Mouse (Mus musculus): ENCODE data around the gene Rab13.
"Not testable (repeated sequence)": the region's sequence is repeated elsewhere in the genome, so short reads cannot be mapped to it uniquely, and the experiment has no call there.

Rab13 gene

DNA sequence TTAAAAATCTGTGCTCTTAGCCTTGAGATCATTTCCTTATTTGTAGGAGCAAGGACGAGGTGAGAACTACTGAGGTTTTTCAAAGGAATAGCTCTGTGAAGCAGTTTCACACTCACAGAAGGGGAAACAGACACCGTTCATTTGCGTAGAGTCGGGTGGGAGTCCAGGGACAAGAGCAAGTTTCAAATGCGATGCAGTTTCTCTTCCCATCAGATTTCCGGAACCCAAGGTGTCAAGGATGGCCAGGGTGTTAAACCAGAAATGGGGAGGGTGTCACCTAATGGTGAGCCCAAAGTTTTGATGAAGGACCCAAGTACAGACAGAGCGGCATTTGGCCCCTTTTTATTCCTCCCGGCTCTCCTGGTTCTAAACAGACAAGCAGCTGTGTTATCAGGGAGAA, 17.6 kb downstream of the Rab13 start:
- DNase-seq: no peak

DNA sequence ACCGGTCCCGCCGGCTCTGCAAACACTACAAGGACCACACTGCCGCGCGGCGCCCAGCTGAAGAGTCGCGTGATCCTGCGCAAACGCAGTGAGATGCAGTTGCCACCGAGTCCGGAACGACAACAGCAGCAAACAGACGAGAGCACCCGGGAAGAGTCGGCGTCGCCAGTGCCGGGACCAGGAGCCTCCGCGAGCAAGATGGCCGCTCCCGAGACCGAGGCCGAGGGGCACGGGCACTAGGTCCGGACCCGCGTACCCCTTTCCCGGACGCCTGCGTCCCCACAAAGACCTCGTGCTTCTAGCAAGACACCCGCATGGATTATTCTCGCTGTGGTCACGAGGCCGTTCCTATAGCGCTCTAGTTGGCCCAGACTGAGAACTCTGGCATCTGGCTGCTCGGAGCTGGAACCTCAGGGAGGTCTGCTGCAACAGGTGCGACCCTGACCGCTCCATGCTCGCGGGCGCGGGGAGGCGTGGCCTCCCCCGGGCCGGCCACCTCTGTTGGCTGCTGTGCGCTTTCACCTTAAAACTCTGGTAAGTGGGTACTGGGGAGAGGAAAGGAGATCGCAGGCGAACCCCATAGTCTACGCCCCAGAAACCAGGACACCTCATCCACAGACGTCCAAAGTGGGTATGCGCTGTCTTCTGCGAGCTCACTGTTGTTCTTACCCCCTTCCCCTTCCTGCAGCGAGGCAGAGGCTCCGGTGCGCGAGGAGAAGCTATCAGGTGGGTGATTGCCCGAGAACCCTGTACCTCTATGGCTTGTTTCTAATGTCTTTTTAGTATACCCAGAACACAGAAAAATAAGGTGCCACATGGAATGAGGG, 18.2 kb downstream of the Rab13 start, which contains the start of gene Jtb:
TSS of gene Jtb (plus strand) at position 91 of the 827 bp plus-strand sequence.
- peak; percentile 93 for DNase-seq

DNA sequence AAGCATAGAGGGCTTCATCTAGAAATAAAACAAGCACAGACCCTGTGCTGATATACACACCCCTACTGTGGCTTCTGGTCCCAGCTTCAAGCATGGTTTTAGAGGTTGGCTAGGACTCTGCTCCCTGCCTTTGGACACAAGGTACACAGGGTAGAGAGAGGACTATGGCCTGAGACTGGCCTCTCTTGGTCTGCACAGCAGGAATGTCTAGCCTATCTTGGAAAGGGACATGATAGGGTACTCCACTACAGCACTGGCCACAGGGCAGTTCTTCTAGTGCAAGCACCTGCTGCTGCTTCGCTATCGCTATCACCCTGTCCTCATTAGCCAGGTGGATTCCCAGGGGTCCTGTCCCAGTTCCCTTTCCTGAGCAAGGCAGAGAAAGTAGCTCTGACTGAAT, 27.8 kb downstream of the Rab13 start:
- DNase-seq: no peak

DNA sequence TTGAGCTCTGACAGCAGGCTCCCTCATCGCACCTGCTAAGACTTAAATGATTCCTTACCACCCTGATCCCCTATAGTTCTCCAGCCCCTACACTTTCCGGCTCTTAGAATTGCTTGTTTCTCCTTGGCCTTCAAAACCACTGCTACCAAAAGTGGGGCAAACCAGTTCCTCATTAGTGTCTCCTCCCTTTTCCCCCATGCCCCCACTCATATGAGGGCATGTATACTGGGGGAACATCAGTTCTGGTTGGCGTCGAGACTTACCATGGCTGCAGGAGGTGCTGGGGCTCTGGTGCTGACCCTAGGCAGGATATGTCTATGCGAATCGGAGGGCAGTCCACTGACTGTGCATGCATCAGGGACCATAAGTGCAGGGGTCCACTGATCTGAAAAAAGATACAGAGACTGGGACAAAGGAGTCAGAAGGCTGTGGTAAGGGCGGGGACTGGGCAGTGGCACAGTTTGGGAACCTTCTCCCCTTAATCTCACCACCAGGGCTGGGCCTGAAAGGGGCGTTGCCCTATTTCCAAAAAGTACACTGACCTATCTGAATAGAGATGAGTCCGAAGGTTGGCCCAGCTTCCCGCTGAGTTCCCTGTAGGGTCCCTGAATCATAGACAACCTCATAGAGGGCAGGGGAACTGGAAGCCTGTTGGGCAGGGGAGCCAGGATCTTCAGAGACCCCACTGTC, 28.3 kb downstream of the Rab13 start:
- no peak for DNase-seq

DNA sequence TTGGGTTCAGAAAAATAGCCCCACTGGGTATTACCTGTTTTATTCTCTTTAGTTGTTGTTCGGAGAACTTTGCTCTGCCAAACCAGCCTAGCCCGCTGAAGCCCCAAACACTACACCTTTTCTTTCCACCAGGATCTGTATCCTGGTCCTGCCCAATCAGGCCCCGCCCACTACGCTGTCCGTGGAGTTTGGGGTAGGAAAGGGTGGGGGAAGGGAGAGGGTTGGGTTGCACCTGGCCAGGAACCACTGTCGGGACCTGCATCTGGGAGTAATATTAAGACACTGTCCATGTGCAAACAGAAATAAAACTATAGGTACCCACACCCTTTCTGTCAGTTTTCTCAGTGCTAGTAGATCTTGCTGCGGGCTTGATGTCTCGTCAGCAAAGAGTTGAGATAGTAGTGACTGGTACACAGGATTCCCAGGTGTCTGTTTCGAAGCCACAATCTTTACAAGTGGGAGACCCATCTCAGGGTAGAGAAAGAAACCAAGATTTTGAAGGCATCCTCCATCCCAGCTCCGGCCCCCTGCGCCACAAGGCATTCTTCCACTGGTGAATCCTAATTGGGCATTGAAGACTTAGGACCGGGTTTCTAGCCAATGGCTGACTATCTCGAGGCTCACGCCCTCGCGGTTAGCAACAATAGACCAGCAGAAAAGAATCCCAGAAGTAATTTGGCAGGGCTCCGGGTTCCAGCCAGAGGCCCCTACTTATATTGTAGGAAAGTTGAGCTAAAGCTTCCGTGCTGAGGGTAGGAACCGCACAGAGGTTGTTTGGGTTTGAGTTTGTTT, 29.7 kb downstream of the Rab13 start, which contains the start of gene Creb3l4:
TSS of gene Creb3l4 (minus strand) at position 529 of the 792 bp plus-strand sequence.
- DNase-seq: peak; percentile 51

DNA sequence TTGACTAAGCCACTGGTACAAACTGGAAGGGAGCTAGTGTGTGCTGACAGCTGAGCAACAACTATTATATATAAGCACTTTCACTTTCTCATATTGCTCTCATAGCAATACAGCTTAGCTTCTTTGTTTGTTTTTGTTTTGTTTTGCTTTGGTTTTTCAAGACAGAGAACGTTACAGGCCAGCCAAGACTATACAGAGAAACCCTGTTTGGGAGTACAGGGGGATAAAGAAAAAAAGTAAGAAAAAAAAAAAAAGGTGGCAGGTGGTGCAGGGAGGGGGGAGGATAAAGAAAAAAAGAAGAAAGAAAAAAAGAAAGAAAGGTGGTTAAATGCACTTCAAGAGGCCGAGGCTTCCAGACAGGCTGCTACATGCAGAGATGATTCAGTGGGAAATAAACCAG, 31.9 kb downstream of the Rab13 start:
- no peak for DNase-seq

DNA sequence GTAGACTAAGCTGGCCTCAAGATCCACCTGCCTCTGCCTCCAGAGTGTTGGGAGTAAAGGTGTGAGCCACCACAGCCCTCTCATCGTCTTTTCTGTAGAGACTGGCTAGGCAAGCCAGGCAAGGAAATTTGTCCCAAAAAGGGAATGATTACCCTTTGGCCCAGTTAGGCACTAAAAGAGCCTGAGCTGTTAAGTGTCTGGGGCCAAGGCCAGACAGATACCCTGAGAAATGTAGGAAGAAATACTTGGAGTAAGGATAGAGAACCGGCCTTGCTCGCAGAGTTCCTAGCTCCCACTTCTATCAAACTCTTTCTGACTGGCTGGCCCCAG, 34.1 kb downstream of the Rab13 start:
- no peak for DNase-seq

DNA sequence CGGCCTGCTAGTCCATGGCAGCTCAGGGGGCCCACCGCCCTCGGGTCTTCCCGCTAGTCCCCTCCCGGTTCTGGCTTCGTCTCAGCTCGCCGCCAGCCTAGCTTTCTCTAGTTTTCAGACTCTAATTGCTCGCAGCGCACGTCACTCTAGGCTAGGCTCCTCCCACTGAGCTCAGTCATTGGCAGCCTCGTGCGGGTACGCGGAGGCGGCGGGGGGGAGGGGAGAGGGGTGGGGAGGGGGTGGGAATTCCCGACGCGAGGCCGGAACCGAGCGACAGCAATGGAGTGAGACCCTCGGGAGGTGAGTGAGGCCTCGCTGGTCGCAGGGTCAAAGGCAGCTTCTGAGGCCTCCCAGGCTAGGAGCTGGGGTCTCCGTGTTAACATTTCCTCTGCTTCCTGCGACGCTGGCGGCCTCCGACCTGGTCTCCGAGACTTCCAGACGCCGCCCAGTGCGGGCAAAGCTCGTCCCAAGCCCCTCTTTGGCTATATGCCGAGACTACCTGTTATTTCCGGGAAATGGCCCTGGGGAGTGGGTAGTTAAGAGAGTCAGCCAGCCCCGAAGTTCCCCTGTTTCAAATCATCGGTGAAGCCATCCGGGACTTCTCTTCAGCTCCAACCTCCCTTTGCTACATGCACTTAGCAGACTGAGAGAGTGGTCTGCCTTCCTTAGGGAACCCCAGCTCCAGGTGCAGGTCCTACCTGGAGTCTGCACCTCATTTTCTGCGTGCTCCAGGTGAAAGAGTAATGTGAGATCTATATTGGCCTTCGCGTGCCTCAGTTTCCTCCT, 34.7 kb downstream of the Rab13 start, which contains the start of gene Slc39a1:
TSS of gene Slc39a1 (plus strand) at position 213 of the 786 bp plus-strand sequence.
- peak; percentile 94 for DNase-seq

DNA sequence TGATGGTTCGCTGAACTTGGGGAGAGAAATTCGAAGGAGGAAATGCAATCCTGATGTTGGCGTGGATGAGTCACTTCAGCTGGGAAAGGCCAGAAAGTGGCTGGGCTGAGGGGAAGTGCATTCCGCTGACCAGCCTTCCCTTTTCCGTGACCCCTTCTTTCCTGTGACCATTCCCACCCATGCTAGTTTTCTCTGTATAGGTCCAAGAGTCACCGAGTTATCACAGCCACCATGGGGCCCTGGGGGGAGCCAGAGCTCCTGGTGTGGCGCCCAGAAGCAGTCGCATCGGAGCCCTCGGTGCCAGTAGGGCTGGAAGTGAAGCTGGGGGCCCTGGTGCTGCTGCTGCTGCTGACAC, 35.2 kb downstream of the Rab13 start:
- DNase-seq: peak; percentile 36

DNA sequence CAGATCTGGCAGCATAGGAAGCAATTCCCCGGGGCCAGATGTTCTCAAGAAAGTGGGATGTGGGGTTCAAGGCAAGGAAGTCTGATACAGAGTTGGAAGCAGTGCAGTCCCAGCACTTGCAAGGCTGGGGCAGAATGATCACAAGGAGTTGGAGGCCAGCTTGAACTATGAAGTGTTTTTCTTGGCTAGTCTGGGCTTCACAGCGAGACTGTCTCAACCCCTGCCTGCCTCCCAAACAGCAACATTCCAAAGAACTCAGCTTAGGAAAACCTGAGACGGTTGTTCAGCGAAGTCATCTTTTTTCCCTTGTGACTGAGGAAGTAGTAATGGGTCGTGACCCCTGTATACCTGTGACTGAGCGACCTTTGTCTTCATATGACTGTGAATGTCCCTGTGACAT, 37.3 kb downstream of the Rab13 start:
- no peak for DNase-seq

DNA sequence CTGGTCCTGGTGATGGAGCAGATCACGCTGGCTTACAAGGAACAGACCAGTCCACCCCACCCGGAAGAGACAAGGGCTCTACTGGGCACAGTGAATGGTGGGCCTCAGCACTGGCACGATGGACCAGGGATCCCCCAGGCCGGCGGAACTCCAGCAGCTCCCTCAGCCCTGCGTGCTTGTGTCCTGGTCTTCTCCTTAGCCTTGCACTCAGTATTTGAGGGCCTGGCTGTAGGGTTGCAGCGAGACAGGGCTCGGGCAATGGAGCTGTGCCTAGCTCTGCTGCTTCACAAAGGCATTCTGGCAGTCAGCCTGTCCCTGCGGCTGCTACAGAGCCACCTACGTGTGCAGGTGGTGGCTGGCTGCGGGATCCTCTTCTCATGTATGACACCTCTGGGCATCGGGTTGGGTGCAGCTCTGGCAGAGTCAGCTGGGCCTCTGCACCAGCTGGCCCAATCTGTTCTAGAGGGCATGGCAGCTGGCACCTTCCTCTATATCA, 38.3 kb downstream of the Rab13 start:
- not testable (repeated sequence) for DNase-seq

DNA sequence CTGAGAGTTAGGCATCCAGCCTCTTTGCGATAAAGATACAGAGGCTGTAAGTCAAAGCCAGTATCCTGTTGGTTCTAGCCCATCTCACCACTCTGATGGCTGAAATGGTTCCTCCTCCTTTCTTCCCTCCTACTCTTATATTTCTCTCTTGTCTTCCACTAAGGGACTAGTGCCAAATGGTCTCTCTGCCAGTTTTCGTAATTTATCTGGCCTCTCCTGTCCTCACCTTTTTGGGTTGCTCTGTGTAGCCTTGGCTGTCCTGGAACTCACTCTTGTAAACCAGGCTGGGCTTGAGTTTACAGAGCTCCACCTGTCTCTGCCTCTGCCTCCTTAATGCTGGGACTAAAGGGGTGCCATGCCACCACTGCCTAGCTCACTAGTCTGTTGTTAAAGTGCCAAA, 39.2 kb downstream of the Rab13 start:
- DNase-seq: not testable (repeated sequence)

DNA sequence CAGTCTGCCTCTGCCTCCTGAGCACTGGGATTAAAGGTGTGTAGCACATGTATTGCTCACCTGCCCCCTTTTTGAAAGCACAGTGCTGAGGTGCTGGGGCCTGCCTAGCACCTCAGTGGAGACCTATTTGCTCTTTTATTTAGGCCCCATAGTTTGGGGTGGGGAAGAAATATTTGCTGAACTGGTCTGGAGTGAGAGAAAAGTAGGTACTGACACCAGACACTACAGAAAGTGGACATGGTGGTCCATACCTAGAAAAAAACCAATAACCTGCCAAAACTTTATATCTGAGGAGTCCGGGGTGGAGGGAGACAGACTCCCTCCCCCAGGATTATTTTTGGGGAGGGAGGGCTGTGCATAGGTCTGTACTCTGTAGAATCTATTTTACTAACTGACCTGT, 39.7 kb downstream of the Rab13 start:
- not testable (repeated sequence) for DNase-seq

DNA sequence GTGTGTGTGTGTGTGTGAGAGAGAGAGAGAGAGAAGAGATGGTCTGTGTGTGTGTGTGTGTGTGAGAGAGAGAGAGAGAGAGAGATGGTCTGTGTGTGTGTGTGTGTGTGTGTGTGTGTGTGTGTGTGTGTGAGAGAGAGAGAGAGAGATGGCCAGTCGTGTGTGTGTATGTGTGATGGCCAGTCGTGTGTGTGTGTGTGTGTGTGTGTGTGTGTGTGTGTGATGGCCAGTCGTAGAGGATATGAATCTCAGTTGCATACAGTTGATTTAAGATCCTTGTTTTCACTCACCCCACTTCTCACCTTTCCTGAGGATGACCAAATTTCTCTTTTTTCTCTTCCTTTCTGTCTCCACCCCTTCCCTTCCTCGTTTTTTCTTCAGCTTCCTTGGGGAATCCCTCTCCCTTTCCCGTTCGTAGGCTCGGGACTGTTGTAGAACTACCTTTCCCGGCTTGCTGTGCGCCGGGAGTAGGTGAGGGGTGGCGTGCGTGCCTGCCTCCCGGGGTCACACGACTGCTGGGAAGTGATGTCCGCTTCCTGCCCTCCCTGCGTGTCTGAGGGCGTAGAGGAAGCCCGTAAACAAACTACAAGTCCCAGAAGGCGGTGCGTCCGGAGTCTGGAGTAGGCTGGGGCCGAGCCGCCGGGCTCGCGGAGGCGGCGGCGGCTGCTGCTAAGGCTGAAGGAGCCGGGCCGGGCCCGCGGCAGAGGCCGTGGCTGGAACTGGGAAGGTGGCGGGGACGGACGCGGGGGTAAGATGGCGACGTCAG, 40.3 kb downstream of the Rab13 start, which contains the start of gene Crtc2:
TSS of gene Crtc2 (plus strand) at position 511 of the 766 bp plus-strand sequence.
- peak; percentile 95 for DNase-seq

DNA sequence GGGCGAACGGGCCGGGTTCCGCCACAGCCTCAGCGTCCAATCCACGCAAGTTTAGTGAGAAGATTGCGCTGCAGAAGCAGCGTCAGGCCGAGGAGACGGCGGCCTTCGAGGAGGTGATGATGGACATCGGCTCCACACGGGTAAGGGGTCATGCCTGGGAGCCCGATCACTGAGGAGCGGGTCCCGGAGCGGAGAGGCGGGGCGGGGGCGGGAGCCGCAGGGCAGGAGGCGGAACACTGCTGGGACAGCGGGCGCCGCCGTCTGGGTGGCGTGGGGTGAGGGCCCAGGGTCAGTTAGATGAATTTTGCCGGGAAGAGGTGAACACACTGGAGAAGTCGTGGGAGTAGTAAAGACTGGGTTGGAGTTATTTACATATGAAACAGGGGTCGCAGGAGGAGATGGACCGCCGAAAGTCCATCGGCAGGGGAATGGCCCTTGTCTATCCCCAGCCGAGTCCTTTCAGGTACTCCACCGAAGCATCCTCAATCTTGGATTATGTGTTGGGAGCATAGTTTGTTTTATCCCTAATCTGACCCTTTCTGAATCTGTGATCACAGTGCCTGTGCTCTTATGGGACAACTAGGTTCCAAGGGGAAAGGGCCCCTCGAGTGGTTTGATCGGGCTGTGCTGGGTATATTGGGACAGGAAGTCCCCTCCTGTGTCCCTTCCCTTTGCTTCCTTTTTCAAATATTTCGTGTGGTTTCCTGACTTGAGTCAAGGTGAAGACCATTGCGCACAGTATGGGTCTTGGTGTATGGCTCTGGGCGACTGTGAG, 41.1 kb downstream of the Rab13 start:
- DNase-seq: no peak

DNA sequence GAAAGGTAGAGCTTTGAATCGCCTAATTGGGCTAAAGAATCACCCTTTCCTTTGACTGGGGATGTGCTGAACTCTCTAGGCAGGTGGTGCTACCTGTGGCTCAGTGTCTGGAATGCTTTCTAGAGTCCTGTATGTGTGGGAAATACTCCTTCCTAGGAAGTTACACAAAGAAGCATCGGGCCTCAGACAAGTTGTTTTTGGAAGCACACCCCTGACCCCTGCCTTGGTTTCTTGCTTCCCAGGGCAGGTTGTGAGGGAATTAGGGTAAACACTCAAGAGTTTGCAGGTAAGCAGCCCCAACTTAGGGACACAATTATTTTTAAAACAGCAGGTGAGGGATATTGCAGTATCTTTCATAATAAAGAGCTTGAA, 41.7 kb downstream of the Rab13 start:
- DNase-seq: no peak

DNA sequence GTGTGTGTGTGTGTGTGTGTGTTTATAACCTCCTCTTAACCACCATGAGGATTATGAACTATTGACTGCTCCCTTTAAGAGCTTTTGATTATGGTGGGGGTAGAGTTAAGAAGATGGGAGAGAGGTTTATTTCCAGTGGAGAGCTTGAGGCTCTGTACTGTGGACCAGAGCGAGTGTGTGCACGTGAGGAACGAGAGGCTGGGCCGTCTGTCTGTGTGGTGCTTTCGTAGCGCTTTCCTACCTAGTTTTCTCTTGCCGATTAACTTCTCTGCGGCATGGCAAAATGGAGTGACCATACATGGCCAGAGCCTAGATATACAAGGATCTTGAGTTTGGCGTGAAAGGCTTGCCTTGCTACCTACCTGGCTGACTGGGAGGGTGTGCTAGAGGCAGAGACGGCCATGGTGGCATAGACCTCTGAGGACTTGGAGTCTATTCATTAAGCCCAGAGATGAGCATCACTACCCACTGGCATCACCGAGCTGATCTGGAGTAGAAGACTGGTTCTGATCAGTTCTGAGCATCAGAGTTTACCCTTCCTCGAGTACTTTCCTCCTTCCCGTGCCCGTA, 42.4 kb downstream of the Rab13 start:
- no peak for DNase-seq

DNA sequence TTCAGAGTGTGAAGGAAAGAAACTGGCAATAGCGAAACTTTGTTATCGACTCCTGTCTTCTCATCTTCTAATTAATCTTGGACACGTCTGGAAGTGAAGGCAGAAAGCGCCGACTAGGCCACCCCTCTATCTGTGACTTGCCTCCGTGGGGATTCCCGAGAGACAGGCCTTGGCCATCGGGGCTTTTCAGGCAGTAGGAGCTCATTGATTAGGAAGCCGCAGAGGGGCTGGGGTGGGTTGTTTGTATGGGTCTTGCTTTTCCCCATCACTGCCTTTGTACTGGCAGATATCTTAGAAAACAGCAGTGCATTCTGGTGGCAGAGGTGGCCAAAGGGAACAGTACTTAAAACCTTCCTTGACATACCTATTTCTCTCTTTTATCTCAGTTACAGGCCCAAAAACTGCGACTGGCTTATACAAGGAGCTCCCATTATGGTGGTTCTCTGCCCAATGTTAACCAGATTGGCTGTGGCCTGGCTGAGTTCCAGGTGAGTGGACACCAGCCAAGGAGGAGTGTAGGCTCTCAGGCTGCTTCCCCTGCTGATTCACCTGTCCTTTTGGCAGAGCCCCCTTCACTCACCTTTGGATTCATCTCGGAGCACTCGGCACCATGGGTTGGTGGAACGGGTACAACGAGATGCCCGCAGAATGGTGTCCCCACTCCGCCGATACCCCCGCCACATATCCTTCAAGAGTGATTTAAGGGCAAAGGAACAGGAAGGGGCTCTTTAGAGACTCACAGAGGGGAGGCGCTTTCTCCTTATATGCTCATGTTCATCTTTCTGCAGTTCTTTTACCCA, 43.4 kb downstream of the Rab13 start:
- DNase-seq: no peak

DNA sequence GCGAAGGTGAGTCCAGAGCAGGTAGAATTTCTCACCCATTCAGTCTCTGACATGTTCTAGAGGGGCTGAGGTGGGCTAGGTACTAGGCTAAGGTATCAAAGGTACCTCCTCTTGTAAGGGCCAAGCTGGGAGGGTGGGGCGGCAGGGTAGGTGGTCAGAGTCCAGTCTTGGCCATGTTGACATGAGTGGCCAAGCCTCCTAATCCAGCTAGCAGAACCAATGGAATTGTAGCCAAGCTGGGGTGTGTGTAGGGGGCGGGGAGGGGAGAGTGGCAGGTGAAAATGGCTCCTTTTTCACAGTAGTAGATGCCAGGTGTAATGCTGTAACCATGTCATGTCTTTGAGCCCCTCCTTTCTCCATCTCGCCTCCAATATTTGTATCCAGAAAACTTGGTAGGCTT, 45.0 kb downstream of the Rab13 start:
- DNase-seq: no peak

Data from lung, postnatal 14 days (tissue).